24 mouse cellular contexts compared by ENCODE assay signal in genomic region chr2:73001994-73002393, GRCm38 (mm10). TPM values are rescaled to one million over a fixed set of nuclear protein-coding genes. Genes with fewer than 3 reads are reported as not detected.
DNase-seq lines count a peak whose midpoint lies in the region; ATAC-seq and TF ChIP-seq lines count a peak whose summit lies in the region.
"Had no signal": no experiment of that assay in that cellular context is flagged by ENCODE, and none has a peak within 500 bp of the region (broad histone marks: within the 10 kb centered on the region; RNA-seq: fewer than 3 reads in every experiment).

No protein-coding gene starts in this region.

- peaks cover 19% of the 10 kb centered on the region for H3K4me1 ChIP-seq in heart, adult 2 months (ENCODE audit: control insufficient read depth, insufficient read depth, low read length)
- H3K4me1 ChIP-seq in heart, embryonic 10.5 days = peaks cover 35% of the 10 kb centered on the region
- peaks cover 84% of the 10 kb centered on the region for H3K4me1 ChIP-seq in liver, embryonic 12.5 days

- TF ChIP-seq POLR2A in heart, adult 2 months (IDR thresholded peaks at IDR 0.05; ENCODE audit: insufficient read depth, low read depth, low read length) = no peak

- H3K36me3 ChIP-seq in heart, adult 2 months (ENCODE audit: control insufficient read depth, insufficient read depth, low read length) = peaks cover 2% of the 10 kb centered on the region
- H3K36me3 ChIP-seq in heart, embryonic 10.5 days = no peaks in the 10 kb centered on the region
- no peaks in the 10 kb centered on the region for H3K36me3 ChIP-seq in liver, embryonic 12.5 days
- H3K36me3 ChIP-seq: midbrain, embryonic 10.5 days had no signal

- DNase-seq in heart, adult 2 months = no peak
- DNase-seq in heart, embryonic 10.5 days (ENCODE audit: low spot score) = no peak
- DNase-seq in thymus, postnatal 4 days = peak; percentile 36
- DNase-seq in thymus, adult 18-20 months = no peak
- DNase-seq in urinary bladder, postnatal 4 days (ENCODE audit: low spot score in 2 of 2) = no peak
- no peak for DNase-seq in retina, embryonic 14.5 days (ENCODE audit: low spot score)
- DNase-seq: adrenal gland, postnatal 14 days; cerebellum, postnatal 10 days; gastrocnemius, postnatal 36 days; kidney, adult 9 months; lung, postnatal 10 days had no signal

- WGBS in heart, adult 2 months = 67% methylated on average over 5 of the region's 5 CpGs
- 61% methylated on average over 5 of the region's 5 CpGs for WGBS in heart, embryonic 10.5 days
- 40% methylated on average over 5 of the region's 5 CpGs for WGBS in liver, embryonic 12.5 days (ENCODE audit: insufficient replicate concordance)

- no peaks in the 10 kb centered on the region for H3K27me3 ChIP-seq in heart, adult 2 months (ENCODE audit: control insufficient read depth, insufficient read depth, low read length)
- H3K27me3 ChIP-seq in heart, embryonic 10.5 days (ENCODE audit: insufficient read depth, poor library complexity, severe bottlenecking) = no peaks in the 10 kb centered on the region
- no peaks in the 10 kb centered on the region for H3K27me3 ChIP-seq in liver, embryonic 12.5 days (replicated peaks)

- ATAC-seq in liver, embryonic 12.5 days = peak; percentile 95
- ATAC-seq in monocyte, adult 5-6 weeks (replicated peaks; ENCODE audit: insufficient number of reproducible peaks, low FRiP score, low TSS enrichment, poor library complexity, severe bottlenecking) = no peak

- H3K79me2 ChIP-seq in heart, adult 2 months (replicated peaks; ENCODE audit: control insufficient read depth, insufficient read depth, low read length) = no peaks in the 10 kb centered on the region

- no peaks in the 10 kb centered on the region for H3K9me3 ChIP-seq in heart, embryonic 10.5 days
- no peaks in the 10 kb centered on the region for H3K9me3 ChIP-seq in liver, embryonic 12.5 days (replicated peaks)
- H3K9me3 ChIP-seq: midbrain, embryonic 10.5 days had no signal

- TF ChIP-seq EP300 in heart, adult 2 months (IDR thresholded peaks at IDR 0.05; ENCODE audit: insufficient read depth, low read depth, low read length) = no peak

- peak overlapping the region; percentile 60 for H3K4me2 ChIP-seq in liver, embryonic 12.5 days

- H3K27ac ChIP-seq in heart, adult 2 months = peak overlapping the region; percentile 47; the same call in 1 of the 2 replicates
- no peak overlapping the region for H3K27ac ChIP-seq in heart, embryonic 10.5 days
- peak overlapping the region; percentile 89 for H3K27ac ChIP-seq in liver, embryonic 12.5 days
- H3K27ac ChIP-seq: midbrain, embryonic 10.5 days had no signal

- intact Hi-C loops in heart, adult 2 months (cut with DNase I) = loop anchor here (2.0 to 5.0 kb wide), 2 partner anchors 21 to 45 kb away; partner anchors contain the start of gene Sp3

- no peak overlapping the region for H3K4me3 ChIP-seq in heart, adult 2 months
- no peak overlapping the region for H3K4me3 ChIP-seq in heart, embryonic 10.5 days
- H3K4me3 ChIP-seq in liver, embryonic 12.5 days = no peak overlapping the region
- H3K4me3 ChIP-seq: midbrain, embryonic 10.5 days had no signal

- no peak for TF ChIP-seq CTCF in heart, adult 2 months (IDR thresholded peaks at IDR 0.05)

- H3K9ac ChIP-seq in heart, adult 2 months (ENCODE audit: low read depth, low read length) = no peak overlapping the region
- peak overlapping the region; percentile 42 for H3K9ac ChIP-seq in liver, embryonic 12.5 days

RNA-seq across cellular contexts. Expression of gene Gm11084, which starts 15.5 kb away (rescaled TPM):
- not detected for total RNA-seq in heart, adult 2 months (2021)
- not detected in 2 replicates for polyA plus RNA-seq in heart, adult 2 months (2012; rRNA removed)
- polyA plus RNA-seq in heart, embryonic 10.5 days (2016; fragmentation: Nextera tagmentation; extraction: Ambion mirVana) = not detected in 2 replicates
- not detected in 2 replicates for polyA plus RNA-seq in liver, embryonic 12.5 days (2016; fragmentation: Nextera tagmentation; extraction: Ambion mirVana)
- not detected in 3 replicates for total RNA-seq in monocyte, adult 5-6 weeks (2017)
- total RNA-seq: adrenal gland, postnatal 14 days; ES-E14; gastrocnemius, postnatal 36 days; hematopoietic stem cell, adult 5-6 weeks; layer of hippocampus, adult 18-20 months had no signal
- polyA plus RNA-seq: C2C12; forebrain, embryonic 11.5 days; frontal cortex, adult 2 months; limb, embryonic 14.5 days; midbrain, embryonic 10.5 days; neural tube, embryonic 14.5 days; small intestine, adult 2 months; stomach, embryonic 16.5 days had no signal

RNA-seq across cellular contexts. Expression of gene Sp3, which starts 21.7 kb away (rescaled TPM):
- total RNA-seq in heart, adult 2 months (2021) = 10 to 100 TPM; 29.6 to 33.6 TPM
- 11.1 and 21.8 TPM in 2 replicates for polyA plus RNA-seq in heart, adult 2 months (2012; rRNA removed)
- 33.0 and 39.6 TPM in 2 replicates for polyA plus RNA-seq in heart, embryonic 10.5 days (2016; fragmentation: Nextera tagmentation; extraction: Ambion mirVana)
- 45.2 and 47.6 TPM in 2 replicates for polyA plus RNA-seq in liver, embryonic 12.5 days (2016; fragmentation: Nextera tagmentation; extraction: Ambion mirVana)
- 204 to 233 TPM (median 229 TPM) in 3 replicates for total RNA-seq in monocyte, adult 5-6 weeks (2017)
